Mouse (Mus musculus) limb, embryonic 15.5 days (tissue): ENCODE data around the gene Ttll13. TPM values are rescaled to one million over a fixed set of nuclear protein-coding genes. Genes with fewer than 3 reads are reported as not detected.

ENCODE experiments used
- ATAC-seq: fragments of 200-750 bp; cut with Nextera tagmentation; 2 replicates; pipeline ENCODE4 v1.8.0; 2017; ENCODE audit warnings: low read depth, moderate TSS enrichment; ENCODE audit not compliant: insufficient number of reproducible peaks, low FRiP score, low TSS enrichment
- H3K27ac ChIP-seq: fragments of 300-500 bp; sonication (generic); 2 replicates; pipeline ENCODE4 v1.5.1; 2015; ENCODE audit warnings: moderate library complexity, mild to moderate bottlenecking, inconsistent platforms
- H3K27me3 ChIP-seq: fragments of 300-500 bp; sonication (generic); 2 replicates; pipeline ENCODE4 v1.6.1; 2015; ENCODE audit warnings: inconsistent platforms
- H3K36me3 ChIP-seq: fragments of 300-500 bp; sonication (generic); 2 replicates; pipeline ENCODE4 v1.6.1; 2015; ENCODE audit warnings: inconsistent platforms
- H3K4me1 ChIP-seq: fragments of 300-500 bp; sonication (generic); 2 replicates; pipeline ENCODE4 v1.6.1; 2015; ENCODE audit warnings: inconsistent platforms
- H3K4me2 ChIP-seq: fragments of 300-500 bp; sonication (generic); 2 replicates; pipeline ENCODE4 v1.6.1; 2015; ENCODE audit warnings: mild to moderate bottlenecking, inconsistent platforms
- H3K4me3 ChIP-seq: fragments of 300-500 bp; sonication (generic); 2 replicates; pipeline ENCODE4 v1.5.1; 2015; ENCODE audit warnings: mild to moderate bottlenecking, inconsistent platforms
- H3K9ac ChIP-seq: fragments of 300-500 bp; sonication (generic); 2 replicates; pipeline ENCODE4 v1.6.1; 2015; ENCODE audit warnings: inconsistent platforms
- H3K9me3 ChIP-seq: fragments of 300-500 bp; sonication (generic); 2 replicates; pipeline ENCODE4 v1.6.1; 2016; ENCODE audit warnings: inconsistent platforms
- WGBS: fragments of 180-500 bp; shearing (Covaris S2); methylation state at CpG from one replicate; pipeline ENCODE4 v1.1.7; 2015; 5-methylcytosine and 5-hydroxymethylcytosine counted together
- polyA plus RNA-seq: library from polyadenylated mRNA; unstranded; fragments of >200 nt; fragmentation: Nextera tagmentation; extraction: Ambion mirVana; gene quantifications from 2 replicates; pipeline ENCODE4 v1.2.1, GENCODE M21; 2015

Gene Ttll13
- polyA plus RNA-seq, 1 experiment from 2014 or later, result 1.1 TPM

- H3K36me3 ChIP-seq, result peaks cover 17% of the 10 kb centered on the region
- no peaks in the 10 kb centered on the region for H3K9me3 ChIP-seq
- H3K4me3 ChIP-seq, result 0 out of 2 replicates have a peak overlapping the region, but pooled peaks have one; percentile 74
- H3K4me1 ChIP-seq, result peaks cover 11% of the 10 kb centered on the region; the same call in 1 of the 2 replicates
- no peak overlapping the region for H3K9ac ChIP-seq
- 90% methylated on average over 6 of the region's 6 CpGs for WGBS
- no peak for ATAC-seq
- H3K27ac ChIP-seq, result no peak overlapping the region
- H3K27me3 ChIP-seq, result no peaks in the 10 kb centered on the region
- H3K4me2 ChIP-seq, result no peak overlapping the region
Measured at GRCm38 (mm10) chr7:80296462-80296861, 50.3 kb downstream of the Ttll13 start.

GRCm38 (mm10) chr7:80297041-80297440, 50.9 kb downstream of the Ttll13 start:
- Histone ChIP-seq H3K27ac (no peak overlapping the region), H3K36me3 (peaks cover 23% of the 10 kb centered on the region), H3K9me3 (no peaks in the 10 kb centered on the region), H3K4me1 (peaks cover 11% of the 10 kb centered on the region; the same call in 1 of the 2 replicates), H3K4me3 (no peak overlapping the region), H3K9ac (no peak overlapping the region), H3K4me2 (no peak overlapping the region), H3K27me3 (no peaks in the 10 kb centered on the region)
- 81% methylated on average over 3 of the region's 3 CpGs for whole genome bisulfite sequencing
- no peak for ATAC-seq

- H3K9me3 ChIP-seq, result no peaks in the 10 kb centered on the region
- peaks cover 11% of the 10 kb centered on the region; the same call in 1 of the 2 replicates for H3K4me1 ChIP-seq
- no peak overlapping the region for H3K4me3 ChIP-seq
- no peak overlapping the region for H3K9ac ChIP-seq
- peaks cover 32% of the 10 kb centered on the region for H3K36me3 ChIP-seq
- no peak overlapping the region for H3K4me2 ChIP-seq
- 90% methylated on average over 4 of the region's 4 CpGs for WGBS
- H3K27me3 ChIP-seq, result no peaks in the 10 kb centered on the region
- no peak for ATAC-seq
- H3K27ac ChIP-seq, result no peak overlapping the region
Measured at GRCm38 (mm10) chr7:80298754-80299153, 52.6 kb downstream of the Ttll13 start.

- peaks cover 41% of the 10 kb centered on the region for H3K36me3 ChIP-seq
- 95% methylated on average over 3 of the region's 3 CpGs for WGBS
- no peak overlapping the region for H3K4me3 ChIP-seq
Measured at GRCm38 (mm10) chr7:80299568-80299967, 53.4 kb downstream of the Ttll13 start.

GRCm38 (mm10) chr7:80301522-80301921, 55.3 kb downstream of the Ttll13 start:
- no peak for ATAC-seq
- no peak overlapping the region for H3K4me2 ChIP-seq
- no peak overlapping the region for H3K27ac ChIP-seq
- 0 out of 2 replicates have a peak, but pooled peaks cover 5% of the 10 kb centered on the region for H3K4me1 ChIP-seq
- no peaks in the 10 kb centered on the region for H3K27me3 ChIP-seq
- no peaks in the 10 kb centered on the region for H3K9me3 ChIP-seq
- H3K4me3 ChIP-seq, result no peak overlapping the region
- no peak overlapping the region for H3K9ac ChIP-seq
- WGBS, result 85% methylated on average over 2 of the region's 2 CpGs
- H3K36me3 ChIP-seq, result peaks cover 57% of the 10 kb centered on the region

More at GRCm38 (mm10) chr7:80299568-80299967, 53.4 kb downstream of the Ttll13 start:
- Histone ChIP-seq H3K4me2 (no peak overlapping the region), H3K9me3 (no peaks in the 10 kb centered on the region), H3K4me1 (peaks cover 11% of the 10 kb centered on the region; the same call in 1 of the 2 replicates), H3K27me3 (no peaks in the 10 kb centered on the region), H3K9ac (no peak overlapping the region), H3K27ac (no peak overlapping the region)
- ATAC-seq, result no peak

GRCm38 (mm10) chr7:80307766-80308165, 61.6 kb downstream of the Ttll13 start:
- peaks cover 81% of the 10 kb centered on the region for H3K36me3 ChIP-seq
- no peaks in the 10 kb centered on the region for H3K9me3 ChIP-seq
- no peak overlapping the region for H3K27ac ChIP-seq
- no peak overlapping the region for H3K4me3 ChIP-seq
- 75% methylated on average over 3 of the region's 3 CpGs for WGBS
- H3K4me1 ChIP-seq, result no peaks in the 10 kb centered on the region
- H3K27me3 ChIP-seq, result no peaks in the 10 kb centered on the region
- H3K4me2 ChIP-seq, result no peak overlapping the region
- ATAC-seq, result no peak
- H3K9ac ChIP-seq, result no peak overlapping the region

Other genes starting within 250 kb of the Ttll13 start
- gene Zfp710, start 221.6 kb upstream of the Ttll13 start, polyA plus RNA-seq, result 16.9 and 18.9 TPM in 2 replicates
- gene Idh2, start 131.0 kb upstream of the Ttll13 start, polyA plus RNA-seq, result 546 and 644 TPM in 2 replicates
- gene Sema4b, start 59.5 kb upstream of the Ttll13 start, polyA plus RNA-seq, result 16.5 and 18.1 TPM in 2 replicates
- 62.5 and 69.4 TPM in 2 replicates for gene Cib1, start 13.6 kb upstream of the Ttll13 start, polyA plus RNA-seq
- 3.2 and 3.8 TPM in 2 replicates for gene Gdpgp1, start 13.5 kb upstream of the Ttll13 start, polyA plus RNA-seq
- gene Ngrn, start 14.8 kb downstream of the Ttll13 start, polyA plus RNA-seq, result 48.7 and 49.2 TPM in 2 replicates
- 11.8 and 12.3 TPM in 2 replicates for gene Vps33b, start 23.3 kb downstream of the Ttll13 start, polyA plus RNA-seq
- 103 and 116 TPM in 2 replicates for gene Prc1, start 48.1 kb downstream of the Ttll13 start, polyA plus RNA-seq
- gene Rccd1, start 78.1 kb downstream of the Ttll13 start, polyA plus RNA-seq, result 8.0 and 9.5 TPM in 2 replicates
- gene Unc45a, start 94.6 kb downstream of the Ttll13 start, polyA plus RNA-seq, result 51.4 and 51.7 TPM in 2 replicates
- gene Hddc3, start 96.7 kb downstream of the Ttll13 start, polyA plus RNA-seq, result 18.4 and 19.4 TPM in 2 replicates
- 15.7 and 17.6 TPM in 2 replicates for gene Man2a2, start 125.0 kb downstream of the Ttll13 start, polyA plus RNA-seq
- gene Fes, start 141.6 kb downstream of the Ttll13 start, polyA plus RNA-seq, result 14.8 and 15.8 TPM in 2 replicates
- gene Furin, start 159.1 kb downstream of the Ttll13 start, polyA plus RNA-seq, result 12.8 and 13.7 TPM in 2 replicates